Mouse (Mus musculus): Measurements from ENCODE around the gene Ubiad1.

The Ubiad1 gene

DNA sequence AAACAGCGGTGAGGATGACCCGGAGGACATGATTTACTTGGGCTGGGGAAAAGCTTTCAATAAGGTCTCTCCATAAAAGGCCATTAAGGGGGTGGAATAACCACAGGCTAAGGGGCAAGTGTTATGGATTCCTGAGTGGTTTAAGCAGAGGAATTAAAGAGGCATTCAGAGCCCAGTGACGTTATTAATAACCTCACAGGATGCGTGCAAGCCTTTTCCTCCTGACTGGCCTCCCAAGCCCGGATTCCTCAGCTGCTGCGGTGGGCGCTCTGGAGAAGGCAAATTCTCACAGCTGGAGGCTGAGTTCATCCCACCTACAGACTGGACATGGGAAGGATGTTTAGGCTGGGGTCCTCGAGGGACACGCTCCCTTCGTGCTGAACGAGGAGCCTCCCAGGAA, 39.8 kb downstream of the Ubiad1 start:
- no peak for DNase-seq (ENCODE audit: low read depth, low spot score)

DNA sequence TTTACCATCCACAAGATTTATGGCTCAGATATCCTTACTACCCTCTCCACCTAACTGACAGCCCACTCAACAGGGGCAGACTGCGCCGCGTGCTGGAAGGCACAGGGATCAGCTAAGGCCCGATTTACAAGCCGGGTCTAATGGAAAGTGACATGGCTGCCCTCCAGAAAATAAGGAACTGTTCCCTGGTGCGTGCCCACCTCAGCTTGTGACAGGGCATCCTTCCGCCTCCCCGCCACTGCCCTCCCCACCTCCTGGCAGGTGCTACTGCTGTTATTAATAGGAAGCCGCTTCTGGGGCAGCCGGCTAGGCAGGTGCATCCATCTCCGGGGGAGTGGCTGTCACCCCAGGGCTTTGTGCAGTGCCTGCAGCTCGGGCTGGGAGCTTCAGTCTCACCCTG, 41.2 kb downstream of the Ubiad1 start:
- DNase-seq (ENCODE audit: low read depth, low spot score): peak; percentile 28

GRCm38 (mm10) chr4:148399437-148400094, 45.0 kb downstream of the Ubiad1 start:
- no peak for DNase-seq (ENCODE audit: low read depth, low spot score)

GRCm38 (mm10) chr4:148397531-148398287, 46.9 kb downstream of the Ubiad1 start:
- no peak for DNase-seq (ENCODE audit: low read depth, low spot score)

DNA sequence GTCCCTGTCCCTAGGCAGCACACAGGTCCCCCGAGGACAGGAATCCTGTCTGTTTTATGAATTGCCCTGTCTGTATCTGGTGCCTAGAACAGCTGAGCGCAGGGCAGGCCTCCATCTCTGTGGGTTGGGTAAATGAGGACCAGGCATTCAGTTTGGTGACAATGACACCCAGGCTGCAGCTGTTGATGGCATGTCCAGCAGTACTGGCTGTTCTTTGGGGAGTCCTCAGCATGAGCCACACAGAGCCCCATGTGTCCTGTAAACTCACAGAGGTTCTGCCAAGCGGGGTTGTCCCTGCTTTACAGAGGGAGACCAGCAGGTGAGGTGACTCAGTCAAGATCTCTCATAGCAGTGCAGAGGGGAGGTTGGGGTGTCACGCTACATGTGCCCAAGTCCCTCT, 47.5 kb downstream of the Ubiad1 start:
- DNase-seq (ENCODE audit: low read depth, low spot score): peak; percentile 36

DNA sequence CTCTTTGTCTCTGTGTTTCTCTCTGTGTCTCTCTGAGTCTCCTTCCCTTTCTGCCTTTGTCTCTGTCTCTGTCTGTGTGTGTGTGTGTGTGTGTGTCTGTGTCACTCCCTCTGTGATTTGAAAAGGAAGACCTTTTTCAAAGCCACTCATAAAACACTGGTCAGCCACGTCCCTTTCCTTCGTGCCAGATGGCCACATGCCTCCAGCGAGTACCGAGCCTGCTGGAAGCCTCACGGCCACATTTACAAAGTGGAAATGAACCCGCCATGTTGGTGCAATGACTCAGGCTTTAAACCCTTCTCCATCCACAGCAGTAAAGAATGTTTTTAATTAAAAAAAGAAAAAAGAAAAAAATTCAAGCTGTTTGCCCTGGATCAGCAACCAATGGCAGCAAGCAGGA, 48.7 kb downstream of the Ubiad1 start:
- DNase-seq (ENCODE audit: low read depth, low spot score): peak; percentile 44

- DNase-seq (ENCODE audit: low read depth, low spot score): no peak
Observed at GRCm38 (mm10) chr4:148395198-148395597, 49.4 kb downstream of the Ubiad1 start.

DNA sequence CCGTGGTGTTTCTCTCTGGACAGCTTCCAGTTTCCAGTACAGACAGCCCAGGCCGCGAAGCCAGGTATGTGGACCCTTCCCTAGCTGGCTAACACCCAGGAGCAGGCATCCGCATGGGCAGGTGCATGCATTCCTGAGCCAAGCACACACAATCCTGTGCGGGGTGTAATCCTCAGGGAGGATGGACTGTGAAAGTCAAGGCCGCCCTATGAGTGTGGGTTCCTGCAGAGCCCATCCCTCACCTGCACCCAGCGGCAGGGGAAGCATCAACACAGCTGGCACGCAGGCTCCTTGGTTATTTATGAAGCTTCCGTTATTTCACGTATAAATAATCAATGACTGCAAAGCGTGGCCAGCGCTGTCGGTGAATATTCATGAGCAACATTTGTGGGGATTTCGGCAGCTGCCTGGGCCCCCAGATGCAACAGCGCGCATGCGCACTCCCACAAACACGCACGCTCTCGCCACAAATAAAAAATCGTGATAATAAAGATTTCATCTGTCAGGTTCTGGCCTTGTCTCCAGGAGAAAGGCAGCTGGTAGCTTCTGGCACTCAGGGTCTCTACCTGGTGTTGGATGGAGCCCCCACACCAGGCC, 52.8 kb downstream of the Ubiad1 start:
- peak; percentile 61 for DNase-seq (ENCODE audit: low read depth, low spot score)

GRCm38 (mm10) chr4:148389635-148390034, 54.9 kb downstream of the Ubiad1 start:
- DNase-seq (ENCODE audit: low read depth, low spot score): no peak

DNA sequence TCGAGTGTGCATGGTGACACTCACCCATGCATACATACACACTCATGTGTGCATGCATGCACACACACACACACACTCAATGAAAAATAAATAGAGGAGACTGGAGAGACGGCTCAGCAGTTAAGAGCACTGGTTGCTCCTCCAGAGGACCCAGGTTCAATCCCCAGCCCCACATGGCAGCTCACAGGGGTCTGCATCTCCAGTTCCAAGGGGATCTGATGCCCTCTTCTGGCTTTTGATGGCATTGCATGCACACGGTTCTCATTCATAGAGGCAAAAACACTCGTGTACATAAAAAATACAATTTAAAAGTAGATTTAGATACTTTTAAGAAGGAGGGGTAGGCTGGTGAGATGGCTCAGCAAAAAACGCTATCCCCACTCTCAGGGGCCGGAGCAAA, 55.5 kb downstream of the Ubiad1 start:
- no peak for DNase-seq (ENCODE audit: low read depth, low spot score)

GRCm38 (mm10) chr4:148385269-148385668, 59.3 kb downstream of the Ubiad1 start:
- DNase-seq (ENCODE audit: low read depth, low spot score): no peak
